Mouse (Mus musculus) common myeloid progenitor, adult 5-6 weeks (primary cell): Measurements from ENCODE around the gene Crisp2. TPM values are rescaled to one million over a fixed set of nuclear protein-coding genes. Genes with fewer than 3 reads are reported as not detected.
"Not testable (repeated sequence)": the region's sequence is repeated elsewhere in the genome, so short reads cannot be mapped to it uniquely, and the experiment has no call there.

Source experiments
- ATAC-seq: replicated peaks from 2 replicates; pipeline ENCODE4 v1.8.0; 2016; ENCODE audit warnings: low read depth, mild to moderate bottlenecking, moderate TSS enrichment, inconsistent platforms; ENCODE audit not compliant: poor library complexity, severe bottlenecking
- total RNA-seq: library from RNA; stranded (forward); fragments of 200-1000, 187-1606 nt; gene quantifications from 2 replicates; pipeline ENCODE4 v1.2.3, GENCODE M21; 2017

The Crisp2 gene
- total RNA-seq, 1 experiment from 2014 or later: not detected

DNA sequence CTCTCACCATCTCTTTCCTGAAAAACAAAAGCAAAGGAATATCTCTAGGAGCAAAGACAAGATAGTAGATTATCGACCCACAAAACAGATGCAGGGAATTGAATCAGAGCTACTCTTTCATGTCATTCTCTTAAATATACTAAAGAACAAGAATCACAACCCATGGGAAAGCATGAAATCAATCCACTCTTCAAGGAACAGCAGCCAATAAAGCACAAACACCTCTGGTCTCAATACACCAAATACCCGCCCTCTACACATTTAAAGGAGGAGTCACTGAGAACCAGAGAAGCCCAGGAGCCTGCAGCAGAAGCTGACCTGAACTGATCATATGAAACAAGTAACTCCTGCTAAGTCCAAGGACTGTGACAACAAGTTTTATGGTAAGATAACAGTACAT, 80.0 kb downstream of the Crisp2 start, which contains the start of gene Esp1:
Esp1 (plus strand) TSS at position 301 of the 400 bp plus-strand sequence.
- ATAC-seq: no peak

GRCm38 (mm10) chr17:40717055-40717454, 89.7 kb downstream of the Crisp2 start:
- ATAC-seq: not testable (repeated sequence)

DNA sequence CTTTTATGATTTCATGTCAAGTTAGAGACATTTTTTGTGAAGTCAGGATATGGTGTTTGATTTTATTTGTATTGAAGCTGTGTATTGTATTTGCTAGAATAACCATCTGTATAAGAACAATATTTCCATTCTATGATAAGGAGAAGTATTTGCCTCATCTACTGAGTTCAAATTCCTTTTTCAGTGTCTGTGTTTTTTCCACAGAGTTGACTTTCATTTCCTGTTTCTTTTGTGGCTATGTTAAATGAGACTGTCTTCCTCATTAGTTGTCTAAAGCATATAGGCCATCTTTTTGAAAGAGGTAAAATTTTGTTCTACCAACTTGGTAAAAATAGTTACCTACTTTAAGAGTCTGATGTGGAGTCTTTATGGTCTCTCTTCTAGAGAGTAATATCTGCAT, 90.5 kb downstream of the Crisp2 start:
- 0 out of 2 replicates have a peak, but pooled peaks have one; percentile 36 for ATAC-seq

Other genes starting within 250 kb of the Crisp2 start
- gene Esp6, start 245.5 kb downstream of the Crisp2 start, total RNA-seq: not detected in 2 replicates
- not detected in 2 replicates for gene Esp4, start 208.4 kb downstream of the Crisp2 start, total RNA-seq
- not detected in 2 replicates for gene Esp3, start 174.9 kb downstream of the Crisp2 start, total RNA-seq
- gene Esp1, start 79.9 kb downstream of the Crisp2 start, total RNA-seq: not detected in 2 replicates
- 29.7 and 30.5 TPM in 2 replicates for gene Rhag, start 4.1 kb upstream of the Crisp2 start, total RNA-seq
- gene 9130008F23Rik, start 73.6 kb upstream of the Crisp2 start, total RNA-seq: 5.7 and 6.2 TPM in 2 replicates
- gene Glyatl3, start 107.3 kb upstream of the Crisp2 start, total RNA-seq: not detected in 2 replicates
- gene Mut, start 127.7 kb upstream of the Crisp2 start, total RNA-seq: 30.6 and 31.2 TPM in 2 replicates
- 59.5 and 60.1 TPM in 2 replicates for gene Cenpq, start 128.0 kb upstream of the Crisp2 start, total RNA-seq